Mouse (Mus musculus) layer of hippocampus, adult 2 months (tissue): ENCODE data around the gene Cabp4. TPM values are rescaled to one million over a fixed set of nuclear protein-coding genes. Genes with fewer than 3 reads are reported as not detected.
"Not testable (repeated sequence)": the region's sequence is repeated elsewhere in the genome, so short reads cannot be mapped to it uniquely, and the experiment has no call there.

ENCODE experiments used
- DNase-seq, 2 experiments: peaks; one replicate each; pipeline ENCODE4 v3.0.0; 2022; ENCODE audit warnings: low spot score in 2 of 2
- H3K27ac ChIP-seq: fragments of 200-600 bp; 2 replicates; pipeline ENCODE4 v1.8.1; 2022
- H3K4me3 ChIP-seq: fragments of 200-600 bp; 2 replicates; pipeline ENCODE4 v1.8.1; 2022; ENCODE audit warnings: mild to moderate bottlenecking
- CTCF ChIP-seq: fragments of 200-600 bp; conservative IDR thresholded peaks from 2 replicates; pipeline ENCODE4 v1.8.1; 2022; ENCODE audit warnings: antibody characterized with exemption, mild to moderate bottlenecking, moderate library complexity
- total RNA-seq, 2 experiments: library from RNA; stranded (reverse); gene quantifications; 2 replicates each; pipeline ENCODE4 v1.2.3; 2021

Gene Cabp4
- total RNA-seq, 2 experiments from 2014 or later: 0.17 TPM; not detected in 1

DNA sequence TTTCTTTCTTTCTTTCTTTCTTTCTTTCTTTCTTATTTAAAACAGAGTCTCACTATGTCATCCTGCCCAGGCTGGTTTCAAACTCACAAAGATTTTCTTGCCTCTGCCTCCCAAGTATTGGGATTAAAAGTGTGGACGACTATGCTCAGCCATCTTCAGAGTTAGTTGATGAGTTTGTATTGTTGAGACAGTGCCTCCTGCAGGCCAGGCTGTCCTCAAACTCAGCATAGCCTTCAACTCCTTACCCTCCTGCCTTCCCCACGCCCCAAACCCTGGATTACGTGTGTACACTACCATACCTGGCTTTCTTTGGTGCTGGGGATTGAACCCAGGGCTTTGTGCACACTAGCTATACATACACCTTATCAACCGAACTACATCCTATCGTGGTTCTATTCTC, 7.4 kb downstream of the Cabp4 start:
- H3K4me3 ChIP-seq: no peak overlapping the region
- DNase-seq: no peak
- TF ChIP-seq CTCF: no peak
- H3K27ac ChIP-seq: no peak overlapping the region

DNA sequence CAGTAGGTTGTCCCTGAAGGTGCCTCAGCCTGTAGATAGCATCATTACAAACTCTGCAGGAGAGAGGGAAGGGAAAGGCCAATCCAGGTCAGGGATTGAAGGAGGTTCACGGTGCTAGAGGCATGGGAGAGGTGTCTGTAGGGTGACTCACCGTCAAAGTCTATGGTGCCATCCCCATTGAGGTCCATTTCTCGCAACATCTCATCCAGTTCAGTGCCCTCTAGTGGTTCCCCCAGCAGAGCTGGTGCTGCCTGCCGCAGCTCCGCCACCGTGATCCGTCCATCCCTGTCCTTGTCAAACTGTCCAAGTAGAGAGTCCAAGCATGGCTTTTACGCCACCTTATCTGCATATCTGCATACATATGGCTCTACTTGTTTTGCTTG, 7.9 kb downstream of the Cabp4 start:
- not testable (repeated sequence) for H3K27ac ChIP-seq, DNase-seq

GRCm38 (mm10) chr19:4135229-4135962, 8.4 kb downstream of the Cabp4 start:
- not testable (repeated sequence) for DNase-seq, H3K27ac ChIP-seq, H3K4me3 ChIP-seq

More for the DNA sequence above, 7.9 kb downstream of the Cabp4 start:
- not testable (repeated sequence) for H3K4me3 ChIP-seq
- peak; percentile 71 for TF ChIP-seq CTCF

- no peak for DNase-seq
- Histone ChIP-seq H3K4me3 (no peak overlapping the region), H3K27ac (no peak overlapping the region)
- no peak for TF ChIP-seq CTCF
Observed at GRCm38 (mm10) chr19:4134354-4134753, 9.5 kb downstream of the Cabp4 start.

DNA sequence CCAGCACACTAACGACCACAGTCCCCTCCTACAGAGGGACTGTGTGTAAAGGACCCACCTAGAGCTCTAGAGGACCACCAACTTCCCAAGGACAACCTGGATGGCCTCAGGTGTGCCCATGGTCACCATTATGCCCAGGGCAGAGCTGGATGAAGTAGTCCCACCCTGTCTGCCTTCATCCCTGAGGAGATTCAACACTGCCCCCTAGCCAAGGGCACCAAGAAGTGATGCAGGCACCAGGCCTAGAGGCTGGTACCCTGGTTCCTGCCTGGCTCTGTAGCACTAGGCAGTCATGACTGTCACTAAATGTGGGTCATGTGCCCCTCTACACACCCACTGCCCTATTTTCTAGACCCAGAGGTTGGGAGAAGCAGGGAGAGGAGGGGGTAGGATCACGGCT, 12.1 kb downstream of the Cabp4 start:
- no peak overlapping the region for H3K4me3 ChIP-seq
- no peak for DNase-seq
- peak; percentile 40 for TF ChIP-seq CTCF
- H3K27ac ChIP-seq: no peak overlapping the region

GRCm38 (mm10) chr19:4131075-4131474, 12.8 kb downstream of the Cabp4 start:
- no peak for DNase-seq
- Histone ChIP-seq H3K4me3 (no peak overlapping the region), H3K27ac (no peak overlapping the region)
- TF ChIP-seq CTCF: no peak

- no peak for TF ChIP-seq CTCF
- no peak for DNase-seq
- no peak overlapping the region for H3K4me3 ChIP-seq
- H3K27ac ChIP-seq: no peak overlapping the region
Observed at GRCm38 (mm10) chr19:4130106-4130505, 13.7 kb downstream of the Cabp4 start.

- H3K4me3 ChIP-seq: no peak overlapping the region
- DNase-seq: no peak
- TF ChIP-seq CTCF: no peak
Observed at GRCm38 (mm10) chr19:4129462-4129861, 14.4 kb downstream of the Cabp4 start.

GRCm38 (mm10) chr19:4126759-4127495, 16.9 kb downstream of the Cabp4 start:
- peak overlapping the region; percentile 98 for H3K4me3 ChIP-seq
- DNase-seq: no peak
- H3K27ac ChIP-seq: peak overlapping the region; percentile 94
- no peak for TF ChIP-seq CTCF

More at GRCm38 (mm10) chr19:4129462-4129861, 14.4 kb downstream of the Cabp4 start:
- no peak overlapping the region for H3K27ac ChIP-seq

- DNase-seq: peak; percentile 98 to 99
- peak; percentile 72 for TF ChIP-seq CTCF
- Histone ChIP-seq H3K4me3 (peak within 1 kb of the TSS; percentile 98), H3K27ac (peak within 1 kb of the TSS; percentile 94)
Observed at GRCm38 (mm10) chr19:4125741-4126696, 17.8 kb downstream of the Cabp4 start, which contains the start of gene Aip. Gene Aip (minus strand): TSS chr19:4125858.

GRCm38 (mm10) chr19:4125268-4125667, 18.6 kb downstream of the Cabp4 start:
- Histone ChIP-seq H3K4me3 (peak overlapping the region; percentile 34), H3K27ac (peak overlapping the region; percentile 77)
- not testable (repeated sequence) for DNase-seq

DNA sequence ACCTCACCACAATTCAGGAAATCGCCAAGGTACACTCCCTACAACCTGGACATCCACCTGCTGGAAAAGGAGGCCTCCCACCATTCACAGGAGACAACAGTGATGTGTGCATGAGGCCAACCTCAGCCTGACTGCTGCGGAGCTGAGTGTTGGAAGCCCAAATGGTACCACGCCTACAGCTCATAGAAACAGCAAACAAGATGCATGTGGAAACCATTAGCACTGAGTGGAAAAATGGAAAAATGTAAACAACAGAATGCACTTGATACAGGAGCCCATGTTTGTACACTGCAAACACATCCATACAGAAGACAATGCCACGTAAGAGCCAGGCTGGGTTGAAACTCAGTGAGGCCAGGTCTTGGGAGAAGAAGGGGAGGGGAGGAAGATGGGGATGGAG, 19.4 kb downstream of the Cabp4 start:
- no peak for DNase-seq
- H3K4me3 ChIP-seq: no peak overlapping the region
- TF ChIP-seq CTCF: no peak
- H3K27ac ChIP-seq: peak overlapping the region; percentile 77
